Mouse (Mus musculus) gastrocnemius, postnatal 10 days (tissue): ENCODE data around the gene Gm35549. TPM values are rescaled to one million over a fixed set of nuclear protein-coding genes. Genes with fewer than 3 reads are reported as not detected.
A peak's percentile ranks its signal among the peaks of the same experiment; 100 is the strongest.

Experiments
- DNase-seq: peaks from one replicate; pipeline ENCODE4 v3.0.0; 2021; ENCODE audit warnings: mixed read lengths
- total RNA-seq, 2 experiments: library from RNA; stranded (reverse); gene quantifications; 2 replicates each; pipeline ENCODE4 v1.2.3; 2021

Gene Gm35549
- total RNA-seq, 2 experiments from 2014 or later, result not detected

DNA sequence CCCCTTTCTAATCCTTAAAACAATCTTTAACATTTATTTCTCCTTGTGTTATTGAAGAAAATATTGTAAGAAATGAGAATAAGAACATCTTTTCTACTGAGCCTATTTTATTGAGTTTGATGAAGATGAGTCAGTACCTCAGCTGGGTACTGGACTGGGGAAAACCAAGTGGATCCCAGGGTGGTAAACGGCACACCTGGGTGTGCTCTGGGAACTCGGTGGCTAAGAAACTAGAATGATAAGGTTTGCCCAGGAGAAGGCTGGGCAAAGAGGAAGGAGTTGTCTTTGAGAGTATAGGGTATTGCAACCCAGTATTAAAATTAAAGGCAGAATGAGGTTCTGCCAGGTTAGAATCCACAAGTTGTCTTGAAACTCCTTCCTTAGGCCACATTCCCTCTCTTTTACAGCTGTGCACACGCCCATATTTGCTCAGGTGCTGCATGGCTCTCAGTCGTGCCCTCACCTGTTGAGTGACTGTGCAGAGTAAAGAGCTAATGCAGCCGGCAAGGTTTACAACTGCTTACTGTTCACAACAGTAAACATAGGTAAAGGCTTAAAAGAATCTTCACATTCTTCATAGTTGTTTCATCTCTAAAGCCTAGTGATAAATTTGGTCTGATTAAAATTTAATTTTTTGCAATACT, 20.3 kb downstream of the Gm35549 start:
- no peak for DNase-seq

- DNase-seq, result no peak
These were observed 28.5 kb downstream of the Gm35549 start for GRCm38 (mm10) chr9:122815239-122815851.

- no peak for DNase-seq
These were observed 29.1 kb downstream of the Gm35549 start for GRCm38 (mm10) chr9:122814775-122815174.

- DNase-seq, result no peak
These were observed 31.4 kb downstream of the Gm35549 start for GRCm38 (mm10) chr9:122812386-122812785.

- no peak for DNase-seq
These were observed 33.6 kb downstream of the Gm35549 start for GRCm38 (mm10) chr9:122810212-122810611.

- DNase-seq, result no peak
These were observed 36.6 kb downstream of the Gm35549 start for GRCm38 (mm10) chr9:122807186-122807585.

GRCm38 (mm10) chr9:122805845-122806341, 37.9 kb downstream of the Gm35549 start:
- DNase-seq, result no peak

- DNase-seq, result peak; percentile 90
These were observed 38.6 kb downstream of the Gm35549 start, which contains the start of gene Tcaim for GRCm38 (mm10) chr9:122805053-122805844. Tcaim (plus strand) TSS chr9:122805539.

- DNase-seq, result no peak
These were observed 57.3 kb downstream of the Gm35549 start for GRCm38 (mm10) chr9:122786534-122786933.

- DNase-seq, result no peak
These were observed 58.6 kb downstream of the Gm35549 start for GRCm38 (mm10) chr9:122785231-122785630.

Other genes with a start within 250 kb of the Gm35549 start
- not detected for gene Topaz1, start 96.7 kb downstream of the Gm35549 start, total RNA-seq
- 10 to 100 TPM; 21.9 to 25.0 TPM for gene Tcaim, start 38.5 kb downstream of the Gm35549 start, total RNA-seq
- gene Zfp445, start 22.0 kb upstream of the Gm35549 start, total RNA-seq, result 10 to 100 TPM; 46.6 to 60.7 TPM
- 1 to 10 TPM; 4.9 to 6.1 TPM for gene Zkscan7, start 41.6 kb upstream of the Gm35549 start, total RNA-seq
- gene Zfp105, start 79.0 kb upstream of the Gm35549 start, total RNA-seq, result 1 to 10 TPM; 4.6 to 6.3 TPM
- gene 1110059G10Rik, start 107.0 kb upstream of the Gm35549 start, total RNA-seq, result 10 to 100 TPM; 14.6 to 15.6 TPM
- 1 to 10 TPM; 7.9 to 8.1 TPM for gene Kif15, start 107.0 kb upstream of the Gm35549 start, total RNA-seq
- gene Tmem42, start 177.3 kb upstream of the Gm35549 start, total RNA-seq, result 10 to 100 TPM; 12.8 to 12.9 TPM
- under 1 TPM; 0.38 to 0.49 TPM for gene Tgm4, start 190.7 kb upstream of the Gm35549 start, total RNA-seq